Mouse (Mus musculus): Measurements from ENCODE around the gene Pdcd7. TPM values are rescaled to one million over a fixed set of nuclear protein-coding genes. Genes with fewer than 3 reads are reported as not detected.

Pdcd7 gene
- polyA plus RNA-seq, 1 experiment from 2014 or later, result 13.1 TPM

Other genes starting within 250 kb of the Pdcd7 start
- gene Igdcc4, start 244.6 kb upstream of the Pdcd7 start, polyA plus RNA-seq (2014; fragmentation: Nextera tagmentation; extraction: Ambion mirVana), result 14.9 and 15.8 TPM in 2 replicates
- gene Igdcc3, start 204.9 kb upstream of the Pdcd7 start, polyA plus RNA-seq (2014; fragmentation: Nextera tagmentation; extraction: Ambion mirVana), result 81.2 and 83.8 TPM in 2 replicates
- 5.4 and 6.6 TPM in 2 replicates for gene Parp16, start 150.8 kb upstream of the Pdcd7 start, polyA plus RNA-seq (2014; fragmentation: Nextera tagmentation; extraction: Ambion mirVana)
- gene Cilp, start 80.9 kb upstream of the Pdcd7 start, polyA plus RNA-seq (2014; fragmentation: Nextera tagmentation; extraction: Ambion mirVana), result 0.52 and 0.92 TPM in 2 replicates
- gene Clpx, start 51.8 kb upstream of the Pdcd7 start, polyA plus RNA-seq (2014; fragmentation: Nextera tagmentation; extraction: Ambion mirVana), result 50.6 and 51.3 TPM in 2 replicates
- 0.52 and 0.73 TPM in 2 replicates for gene Ubap1l, start 14.9 kb downstream of the Pdcd7 start, polyA plus RNA-seq (2014; fragmentation: Nextera tagmentation; extraction: Ambion mirVana)
- 0.29 and 0.48 TPM in 2 replicates for gene Kbtbd13, start 45.5 kb downstream of the Pdcd7 start, polyA plus RNA-seq (2014; fragmentation: Nextera tagmentation; extraction: Ambion mirVana)
- 6.7 and 7.2 TPM in 2 replicates for gene Rasl12, start 52.4 kb downstream of the Pdcd7 start, polyA plus RNA-seq (2014; fragmentation: Nextera tagmentation; extraction: Ambion mirVana)
- not detected in 2 replicates for gene Slc51b, start 76.9 kb downstream of the Pdcd7 start, polyA plus RNA-seq (2014; fragmentation: Nextera tagmentation; extraction: Ambion mirVana)
- gene Mtfmt, start 89.7 kb downstream of the Pdcd7 start, polyA plus RNA-seq (2014; fragmentation: Nextera tagmentation; extraction: Ambion mirVana), result 19.6 and 20.4 TPM in 2 replicates
- gene Spg21, start 114.8 kb downstream of the Pdcd7 start, polyA plus RNA-seq (2014; fragmentation: Nextera tagmentation; extraction: Ambion mirVana), result 95.5 and 110 TPM in 2 replicates
- 0.20 TPM in 1 of 2 replicates, not detected in the other for gene Ankdd1a, start 174.1 kb downstream of the Pdcd7 start, polyA plus RNA-seq (2014; fragmentation: Nextera tagmentation; extraction: Ambion mirVana)
- gene Plekho2, start 233.9 kb downstream of the Pdcd7 start, polyA plus RNA-seq (2014; fragmentation: Nextera tagmentation; extraction: Ambion mirVana), result 8.3 and 8.8 TPM in 2 replicates
- gene Pif1, start 241.1 kb downstream of the Pdcd7 start, polyA plus RNA-seq (2014; fragmentation: Nextera tagmentation; extraction: Ambion mirVana), result 26.2 and 31.8 TPM in 2 replicates